Mouse (Mus musculus): ENCODE data around the gene Gchfr.

DNA sequence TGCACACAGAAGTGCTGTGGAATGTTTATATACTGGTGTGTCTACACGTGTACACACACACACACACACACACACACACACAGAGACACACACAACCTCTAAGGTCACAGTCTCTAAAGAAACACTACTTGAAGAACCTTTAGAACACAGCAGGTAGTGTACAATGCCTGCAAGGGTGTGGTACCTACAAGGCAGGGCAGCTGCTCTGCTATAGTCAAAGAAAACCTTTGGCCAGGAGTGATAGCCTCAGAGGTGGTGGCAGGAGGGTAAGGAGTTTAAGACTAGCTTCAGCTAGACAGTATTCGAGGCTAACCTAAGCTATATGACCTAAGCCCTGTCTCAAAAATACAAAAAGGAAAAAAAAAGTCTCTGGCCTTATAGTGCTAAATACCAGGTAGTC is 12.9 kb upstream of the Gchfr start:
- no peak for TF ChIP-seq CTCF (IDR thresholded peaks at IDR 0.05; ENCODE audit: borderline replicate concordance, control insufficient read depth, extremely low read depth, insufficient read depth, low read length, poor library complexity)
- TF ChIP-seq POLR2A (IDR thresholded peaks at IDR 0.05; ENCODE audit: control insufficient read depth, extremely low read depth, insufficient read depth, low read length, poor library complexity) = no peak
